Mouse (Mus musculus) kidney, adult 2 months (tissue): ENCODE measurements around the gene Urad. TPM values are rescaled to one million over a fixed set of nuclear protein-coding genes. Genes with fewer than 3 reads are reported as not detected.

ENCODE experiments used
- DNase-seq: peaks from one replicate; pipeline ENCODE4 v3.0.0; 2021
- H3K27ac ChIP-seq: fragments of 200-500 bp; 2 replicates; pipeline ENCODE4 v1.5.1; 2012; ENCODE audit warnings: low read depth, low read length, control low read depth, inconsistent platforms; ENCODE audit not compliant: insufficient read depth
- H3K27me3 ChIP-seq: fragments of 200-500 bp; replicated peaks from 2 replicates; pipeline ENCODE4 v1.6.1; 2012; ENCODE audit warnings: mild to moderate bottlenecking, moderate library complexity, low read length, inconsistent platforms; ENCODE audit not compliant: control insufficient read depth, insufficient read depth
- H3K36me3 ChIP-seq: fragments of 200-500 bp; 2 replicates; pipeline ENCODE4 v1.6.1; 2012; ENCODE audit warnings: mild to moderate bottlenecking, moderate library complexity, low read length, inconsistent platforms; ENCODE audit not compliant: control insufficient read depth, insufficient read depth
- H3K4me1 ChIP-seq: fragments of 200-500 bp; 2 replicates; pipeline ENCODE4 v1.6.1; 2011; ENCODE audit warnings: low read length; ENCODE audit not compliant: control insufficient read depth, insufficient read depth
- H3K4me3 ChIP-seq: fragments of 200-500 bp; 2 replicates; pipeline ENCODE4 v1.5.1; 2011; ENCODE audit warnings: mild to moderate bottlenecking, low read depth, low read length, control low read depth; ENCODE audit not compliant: insufficient read depth
- CTCF ChIP-seq: fragments of 200-500 bp; conservative IDR thresholded peaks from 2 replicates; pipeline ENCODE4 v1.5.1; 2011; ENCODE audit warnings: low read depth, mild to moderate bottlenecking, control low read depth, low read length, moderate library complexity, mixed read lengths; ENCODE audit not compliant: insufficient read depth, insufficient read length
- POLR2A ChIP-seq: fragments of 200-500 bp; IDR thresholded peaks from one replicate; pipeline ENCODE4 v1.6.1; 2011; ENCODE audit warnings: low read depth, low read length, control low read depth
- WGBS: fragments of 180-500 bp; shearing (Covaris S2); methylation state at CpG from one replicate; pipeline ENCODE4 v1.1.7; 2018; 5-methylcytosine and 5-hydroxymethylcytosine counted together
- polyA plus RNA-seq: library from polyadenylated mRNA; depleted of rRNA; stranded (reverse); fragments of >200 nt; gene quantifications from 2 replicates; pipeline ENCODE4 v1.2.3, GENCODE M21; 2012; rRNA removed

Gene Urad
- not detected in 2 replicates for polyA plus RNA-seq

GRCm38 (mm10) chr5:147322183-147322582 lies at the start of gene Urad:
Gene Urad, minus strand, starts transcription at chr5:147322440.
- TF ChIP-seq CTCF, result no peak
- no peak for TF ChIP-seq POLR2A
- 71% methylated on average over 8 of the region's 8 CpGs for WGBS
- no peaks in the 10 kb centered on the region for H3K4me1 ChIP-seq
- no peak within 1 kb of the TSS for H3K4me3 ChIP-seq
- DNase-seq, result no peak
- H3K36me3 ChIP-seq, result no peaks in the 10 kb centered on the region
- H3K27ac ChIP-seq, result no peak within 1 kb of the TSS
- H3K27me3 ChIP-seq, result no peaks in the 10 kb centered on the region

- no peaks in the 10 kb centered on the region for H3K36me3 ChIP-seq
- no peak overlapping the region for H3K4me3 ChIP-seq
- no peak for TF ChIP-seq POLR2A
- TF ChIP-seq CTCF, result no peak
- DNase-seq, result no peak
- no peaks in the 10 kb centered on the region for H3K4me1 ChIP-seq
- 87% methylated on average over 8 of the region's 8 CpGs for WGBS
- no peaks in the 10 kb centered on the region for H3K27me3 ChIP-seq
- no peak overlapping the region for H3K27ac ChIP-seq
Observed at GRCm38 (mm10) chr5:147370276-147370675, 48.0 kb upstream of the Urad start.

GRCm38 (mm10) chr5:147368221-147368620 lies 46.0 kb upstream of the Urad start:
- TF ChIP-seq POLR2A, result no peak
- no peak for TF ChIP-seq CTCF
- WGBS, result 92% methylated on average over 6 of the region's 6 CpGs

GRCm38 (mm10) chr5:147365995-147366765 lies 43.9 kb upstream of the Urad start:
- Histone ChIP-seq H3K27ac (no peak overlapping the region), H3K27me3 (no peaks in the 10 kb centered on the region), H3K4me1 (no peaks in the 10 kb centered on the region), H3K4me3 (no peak overlapping the region), H3K36me3 (no peaks in the 10 kb centered on the region)
- 28% methylated on average over 16 of the region's 16 CpGs for WGBS
- DNase-seq, result no peak
- no peak for TF ChIP-seq CTCF
- no peak for TF ChIP-seq POLR2A

More at GRCm38 (mm10) chr5:147368221-147368620, 46.0 kb upstream of the Urad start:
- Histone ChIP-seq H3K27ac (no peak overlapping the region), H3K36me3 (no peaks in the 10 kb centered on the region), H3K4me1 (no peaks in the 10 kb centered on the region), H3K27me3 (no peaks in the 10 kb centered on the region), H3K4me3 (no peak overlapping the region)
- DNase-seq, result no peak

GRCm38 (mm10) chr5:147363054-147363453 lies 40.8 kb upstream of the Urad start:
- Histone ChIP-seq H3K27ac (no peak overlapping the region), H3K36me3 (no peaks in the 10 kb centered on the region), H3K4me1 (no peaks in the 10 kb centered on the region), H3K27me3 (no peaks in the 10 kb centered on the region), H3K4me3 (no peak overlapping the region)
- peak; percentile 21 for DNase-seq
- WGBS, result 64% methylated on average over 12 of the region's 12 CpGs
- TF ChIP-seq POLR2A, result no peak
- TF ChIP-seq CTCF, result no peak

- H3K36me3 ChIP-seq, result no peaks in the 10 kb centered on the region
- DNase-seq, result no peak
- no peak for TF ChIP-seq POLR2A
- H3K27ac ChIP-seq, result no peak overlapping the region
- H3K27me3 ChIP-seq, result no peaks in the 10 kb centered on the region
- H3K4me3 ChIP-seq, result no peak overlapping the region
- no peaks in the 10 kb centered on the region for H3K4me1 ChIP-seq
- 84% methylated on average over 11 of the region's 11 CpGs for WGBS
Observed at GRCm38 (mm10) chr5:147358481-147358880, 36.2 kb upstream of the Urad start.

- no peaks in the 10 kb centered on the region for H3K27me3 ChIP-seq
- WGBS, result 57% methylated on average over 3 of the region's 3 CpGs
- no peak overlapping the region for H3K4me3 ChIP-seq
- TF ChIP-seq POLR2A (no peak), CTCF (peak; percentile 62)
- no peak overlapping the region for H3K27ac ChIP-seq
- H3K36me3 ChIP-seq, result no peaks in the 10 kb centered on the region
- peak; percentile 7 for DNase-seq
- no peaks in the 10 kb centered on the region for H3K4me1 ChIP-seq
Observed at GRCm38 (mm10) chr5:147357536-147357935, 35.3 kb upstream of the Urad start.

- Histone ChIP-seq H3K27ac (no peak overlapping the region), H3K4me3 (no peak overlapping the region), H3K27me3 (no peaks in the 10 kb centered on the region), H3K36me3 (no peaks in the 10 kb centered on the region), H3K4me1 (no peaks in the 10 kb centered on the region)
- no peak for DNase-seq
- WGBS, result 92% methylated on average over 13 of the region's 13 CpGs
- TF ChIP-seq CTCF (no peak), POLR2A (no peak)
Observed at GRCm38 (mm10) chr5:147356260-147357055, 34.2 kb upstream of the Urad start.
